ENCODE assay signal across 8 mouse cellular contexts in the genomic region with DNA sequence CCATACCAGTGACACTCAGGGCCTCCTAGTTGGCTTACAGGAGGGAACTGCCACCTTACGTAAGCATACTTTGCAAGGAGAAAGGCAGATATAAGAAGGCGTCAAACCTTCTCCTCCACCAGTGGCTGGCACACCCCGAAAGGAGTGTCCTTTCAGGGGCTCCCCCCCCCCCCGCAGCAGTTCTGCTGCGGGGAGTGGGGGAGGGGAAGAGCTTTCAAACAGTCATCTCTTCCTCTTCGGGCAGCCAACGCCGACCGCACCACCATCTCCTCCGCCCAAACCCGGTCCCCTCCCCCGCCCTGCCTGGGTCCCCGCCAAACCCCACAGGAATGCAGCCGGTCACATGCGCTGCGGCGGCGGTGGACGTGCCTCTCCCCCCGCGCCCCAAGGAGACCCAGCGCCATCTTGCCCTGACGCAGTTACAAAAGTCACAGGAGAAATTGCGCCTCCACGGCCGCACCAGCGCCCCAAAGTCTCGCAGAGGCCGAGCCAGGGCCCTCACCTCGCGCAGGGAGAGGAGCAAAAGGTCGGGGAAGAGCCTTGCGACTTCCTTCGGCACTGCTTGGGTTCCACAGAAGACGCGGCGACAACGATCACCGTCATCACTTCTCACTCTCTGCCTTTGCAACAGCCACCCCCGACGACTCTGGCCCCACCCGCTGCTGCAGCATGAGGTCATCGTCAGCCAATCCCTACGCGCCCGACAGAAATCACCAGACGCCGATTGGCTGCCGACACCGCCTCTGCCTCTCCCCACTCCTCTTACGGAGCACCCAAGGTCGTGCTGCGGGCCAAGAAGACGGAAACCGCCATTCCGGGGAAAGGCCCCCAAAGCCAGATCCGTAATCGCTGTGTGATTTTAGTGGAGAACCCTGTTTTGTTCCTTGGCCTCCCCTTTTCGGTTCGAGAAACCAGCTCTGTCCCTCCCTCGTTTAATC. TPM values are rescaled to one million over a fixed set of nuclear protein-coding genes. Genes with fewer than 3 reads are reported as not detected.
DNase-seq lines count a peak whose midpoint lies in the region; ATAC-seq and TF ChIP-seq lines count a peak whose summit lies in the region.

No protein-coding gene starts in this region.

- H3K4me2 ChIP-seq in embryonic facial prominence, embryonic 15.5 days (replicated peaks) = peak overlapping the region; percentile 69
- H3K4me2 ChIP-seq in limb, embryonic 14.5 days (replicated peaks; ENCODE audit: low read depth, low read length, severe bottlenecking) = peak overlapping the region; percentile 70
- peak overlapping the region; percentile 80 for H3K4me2 ChIP-seq in midbrain, embryonic 16.5 days (ENCODE audit: low read length)

- DNase-seq in B cell, adult 2 months = peak; percentile 97 to 98
- peak; percentile 98 for DNase-seq in heart, adult 8-10 months (ENCODE audit: low spot score)
- DNase-seq in kidney, adult 9 months = peak; percentile 99
- DNase-seq in limb, embryonic 14.5 days (ENCODE audit: low spot score) = peak; percentile 97
- DNase-seq in spleen, adult 2 months (ENCODE audit: low read depth in 1 of 2, low spot score in 2 of 2) = peak; percentile 96 to 98

- H3K36me3 ChIP-seq in embryonic facial prominence, embryonic 15.5 days = no peaks in the 10 kb centered on the region
- H3K36me3 ChIP-seq in limb, embryonic 14.5 days (ENCODE audit: control insufficient read depth, insufficient read depth, low read length) = no peaks in the 10 kb centered on the region
- no peaks in the 10 kb centered on the region for H3K36me3 ChIP-seq in midbrain, embryonic 16.5 days (ENCODE audit: control insufficient read depth, insufficient read depth, low read length)
- H3K36me3 ChIP-seq in spleen, adult 2 months (ENCODE audit: control insufficient read depth, insufficient read depth, low read length) = no peaks in the 10 kb centered on the region

- no peaks in the 10 kb centered on the region for H3K9me3 ChIP-seq in embryonic facial prominence, embryonic 15.5 days (replicated peaks)
- no peaks in the 10 kb centered on the region for H3K9me3 ChIP-seq in limb, embryonic 14.5 days (ENCODE audit: control insufficient read depth, low read length)
- no peaks in the 10 kb centered on the region for H3K9me3 ChIP-seq in midbrain, embryonic 16.5 days (replicated peaks; ENCODE audit: control insufficient read depth, low read length, poor library complexity, severe bottlenecking)

- H3K9ac ChIP-seq in embryonic facial prominence, embryonic 15.5 days = peak overlapping the region; percentile 99
- peak overlapping the region; percentile 99 for H3K9ac ChIP-seq in limb, embryonic 14.5 days (ENCODE audit: low read depth, low read length, severe bottlenecking)
- H3K9ac ChIP-seq in midbrain, embryonic 16.5 days (ENCODE audit: low read depth, low read length) = peak overlapping the region; percentile 98

- under 1% methylated on average over 61 of the region's 61 CpGs for WGBS in embryonic facial prominence, embryonic 15.5 days
- WGBS in limb, embryonic 14.5 days = under 1% methylated on average over 55 of the region's 61 CpGs
- WGBS in midbrain, embryonic 16.5 days = under 1% methylated on average over 60 of the region's 61 CpGs
- WGBS in spleen, adult 2 months = under 1% methylated on average over 61 of the region's 61 CpGs

- TF ChIP-seq POLR2A in bone marrow macrophage, adult 2 months (IDR thresholded peaks at IDR 0.05; ENCODE audit: borderline replicate concordance, low read depth, low read length) = peak; percentile 39; the same call in 1 of the 2 replicates
- no peak for TF ChIP-seq POLR2A in limb, embryonic 14.5 days (IDR thresholded peaks at IDR 0.05; ENCODE audit: borderline replicate concordance, extremely low read depth, insufficient read depth, insufficient read length)
- peak; percentile 87 for TF ChIP-seq POLR2A in spleen, adult 2 months (IDR thresholded peaks at IDR 0.05; ENCODE audit: low read depth, low read length)

- H3K27ac ChIP-seq in bone marrow macrophage, adult 2 months (ENCODE audit: insufficient read depth, low read depth, low read length) = peak overlapping the region; percentile 100
- peak overlapping the region; percentile 100 for H3K27ac ChIP-seq in embryonic facial prominence, embryonic 15.5 days (replicated peaks)
- peak overlapping the region; percentile 100 for H3K27ac ChIP-seq in limb, embryonic 14.5 days (replicated peaks; ENCODE audit: low read depth, low read length)
- peak overlapping the region; percentile 100 for H3K27ac ChIP-seq in midbrain, embryonic 16.5 days (ENCODE audit: low read length)
- peak overlapping the region; percentile 99 for H3K27ac ChIP-seq in spleen, adult 2 months (ENCODE audit: insufficient read depth, low read length)

- ATAC-seq in embryonic facial prominence, embryonic 15.5 days (ENCODE audit: insufficient number of reproducible peaks, low FRiP score, low TSS enrichment, low read depth) = peak; percentile 95
- peak; percentile 93 for ATAC-seq in limb, embryonic 14.5 days (ENCODE audit: low FRiP score, low read depth)
- ATAC-seq in midbrain, embryonic 16.5 days = peak; percentile 94

- peak overlapping the region; percentile 84 for H3K4me3 ChIP-seq in bone marrow macrophage, adult 2 months (ENCODE audit: insufficient read depth, low read length)
- peak overlapping the region; percentile 87 for H3K4me3 ChIP-seq in embryonic facial prominence, embryonic 15.5 days (replicated peaks)
- peak overlapping the region; percentile 82 for H3K4me3 ChIP-seq in limb, embryonic 14.5 days (replicated peaks; ENCODE audit: low read length)
- peak overlapping the region; percentile 75 for H3K4me3 ChIP-seq in midbrain, embryonic 16.5 days (ENCODE audit: low read depth, low read length)
- H3K4me3 ChIP-seq in spleen, adult 2 months (ENCODE audit: extremely low read depth, insufficient read depth, insufficient read length) = peak overlapping the region; percentile 93

- no peak for TF ChIP-seq CTCF in bone marrow macrophage, adult 2 months (IDR thresholded peaks at IDR 0.05; ENCODE audit: low read depth, low read length)
- no peak for TF ChIP-seq CTCF in spleen, adult 2 months (IDR thresholded peaks at IDR 0.05; ENCODE audit: extremely low read depth, insufficient read depth, insufficient read length, insufficient replicate concordance)

- H3K4me1 ChIP-seq in bone marrow macrophage, adult 2 months (ENCODE audit: control insufficient read depth, insufficient read depth, low read length) = peaks cover 6% of the 10 kb centered on the region
- H3K4me1 ChIP-seq in embryonic facial prominence, embryonic 15.5 days = peaks cover 14% of the 10 kb centered on the region; the same call in 1 of the 2 replicates
- H3K4me1 ChIP-seq in limb, embryonic 14.5 days (ENCODE audit: control insufficient read depth, insufficient read depth, low read length) = peaks cover 31% of the 10 kb centered on the region
- peaks cover 31% of the 10 kb centered on the region for H3K4me1 ChIP-seq in midbrain, embryonic 16.5 days (ENCODE audit: control insufficient read depth, insufficient read depth, low read length)
- peaks cover 2% of the 10 kb centered on the region; the same call in 1 of the 2 replicates for H3K4me1 ChIP-seq in spleen, adult 2 months (ENCODE audit: control insufficient read depth, insufficient read depth, insufficient read length)

- no peaks in the 10 kb centered on the region for H3K27me3 ChIP-seq in embryonic facial prominence, embryonic 15.5 days
- no peaks in the 10 kb centered on the region for H3K27me3 ChIP-seq in limb, embryonic 14.5 days (ENCODE audit: control insufficient read depth, insufficient read depth, low read length)
- no peaks in the 10 kb centered on the region for H3K27me3 ChIP-seq in midbrain, embryonic 16.5 days (ENCODE audit: control insufficient read depth, insufficient read depth, low read depth, low read length)
- H3K27me3 ChIP-seq in spleen, adult 2 months (ENCODE audit: control insufficient read depth, insufficient read depth, low read length) = no peaks in the 10 kb centered on the region

RNA-seq across cellular contexts. Expression of a gene that starts 1.3 kb away (rescaled TPM):
- polyA plus RNA-seq in bone marrow macrophage, adult 2 months (2012; ENCODE audit: insufficient read depth, insufficient read length, missing spikeins) = 60.7 and 70.5 TPM in 2 replicates
- polyA plus RNA-seq in embryonic facial prominence, embryonic 15.5 days (2015; fragmentation: Nextera tagmentation; extraction: Ambion mirVana) = 105 and 109 TPM in 2 replicates
- 10 to 100 TPM; 42.1 to 47.6 (median 44.7) TPM for total RNA-seq in heart, adult 8-10 months (2022)
- polyA plus RNA-seq in limb, embryonic 14.5 days (2012; rRNA removed) = 37.3 and 39.0 TPM in 2 replicates
- polyA plus RNA-seq in limb, embryonic 14.5 days (2014; fragmentation: Nextera tagmentation; extraction: Ambion mirVana) = 87.2 and 97.4 TPM in 2 replicates
- 162 and 178 TPM in 2 replicates for polyA plus RNA-seq in midbrain, embryonic 16.5 days (2015; fragmentation: Nextera tagmentation; extraction: Ambion mirVana)
- polyA plus RNA-seq in spleen, adult 2 months (2012; rRNA removed) = 23.3 and 25.3 TPM in 2 replicates

Comparison
In these comparisons a context has a peak if more than half of its experiments do, and no peak if none do; other contexts are left out.
1. Peak in every context shown above with its lines: DNase-seq, ATAC-seq, H3K4me3 ChIP-seq and H3K27ac ChIP-seq.